Mouse (Mus musculus): ENCODE results near the gene Tmem217. TPM values are rescaled to one million over a fixed set of nuclear protein-coding genes. Genes with fewer than 3 reads are reported as not detected.
A peak's percentile ranks its signal among the peaks of the same experiment; 100 is the strongest.

The Tmem217 gene
- total and polyA plus RNA-seq, 3 experiments: 2.5 to 4.5 TPM; not detected in 1

DNA sequence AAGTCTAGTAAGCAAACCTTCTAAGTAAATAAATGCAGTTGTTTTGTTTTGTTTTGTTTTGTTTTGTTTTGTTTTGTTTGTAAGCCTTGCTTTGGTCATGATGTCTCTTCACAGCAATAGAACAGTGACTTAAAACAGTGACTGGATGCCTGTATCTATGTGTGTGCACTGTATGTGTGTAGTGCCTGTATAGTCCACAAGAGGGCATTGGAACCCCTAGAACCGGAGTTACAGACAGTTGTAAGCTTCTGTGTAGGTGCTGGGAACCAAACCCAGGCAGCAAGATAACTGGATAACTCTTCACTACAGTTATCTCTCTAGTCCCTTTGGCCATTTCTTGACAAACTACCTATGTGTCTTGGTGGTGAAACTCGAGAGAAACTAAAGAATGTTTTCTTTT lies 26.6 kb downstream of the Tmem217 start:
- TF ChIP-seq CTCF (IDR thresholded peaks at IDR 0.05 in 2 of 3, conservative IDR thresholded peaks at IDR 0.05 in 1 of 3; ENCODE audit: control insufficient read depth in 1 of 3, insufficient read depth in 1 of 3, low read depth in 2 of 3, low read length in 3 of 3, poor library complexity in 1 of 3, severe bottlenecking in 1 of 3): peak in 2 of 3 experiments; percentile 28 to 38; a peak in 3 of 6 replicates
- no peak for TF ChIP-seq GABPA (IDR thresholded peaks at IDR 0.05; ENCODE audit: low read depth, low read length)
- 0 out of 4 replicates have a peak, but pooled peaks cover 0 to 4% of the 10 kb centered on the region in 2 experiments for H3K4me1 ChIP-seq (ENCODE audit: control insufficient read depth in 1 of 2, insufficient read depth in 2 of 2, low read length in 2 of 2)
- no peak overlapping the region for H3K9ac ChIP-seq (ENCODE audit: control insufficient read depth, low read depth, low read length, poor library complexity, severe bottlenecking)
- no peaks in the 10 kb centered on the region for H3K79me2 ChIP-seq (ENCODE audit: control insufficient read depth, insufficient read depth, low read length, poor library complexity)
- no peaks in the 10 kb centered on the region; a peak in 1 of 4 replicates for H3K36me3 ChIP-seq (ENCODE audit: control insufficient read depth in 1 of 2, insufficient read depth in 2 of 2, low read length in 2 of 2)
- H3K27me3 ChIP-seq (ENCODE audit: control insufficient read depth in 1 of 2, insufficient read depth in 2 of 2, low read length in 2 of 2): no peaks in the 10 kb centered on the region
- DNase-seq (ENCODE audit: low read depth, low spot score): no peak
- no peak overlapping the region for H3K4me3 ChIP-seq (ENCODE audit: control insufficient read depth in 1 of 2, insufficient read depth in 1 of 2, low read depth in 2 of 2, low read length in 2 of 2)
- no peaks in the 10 kb centered on the region for H3K9me3 ChIP-seq (replicated peaks; ENCODE audit: insufficient read depth, low read length)
- H3K27ac ChIP-seq (ENCODE audit: control insufficient read depth, low read depth, low read length): no peak overlapping the region

DNA sequence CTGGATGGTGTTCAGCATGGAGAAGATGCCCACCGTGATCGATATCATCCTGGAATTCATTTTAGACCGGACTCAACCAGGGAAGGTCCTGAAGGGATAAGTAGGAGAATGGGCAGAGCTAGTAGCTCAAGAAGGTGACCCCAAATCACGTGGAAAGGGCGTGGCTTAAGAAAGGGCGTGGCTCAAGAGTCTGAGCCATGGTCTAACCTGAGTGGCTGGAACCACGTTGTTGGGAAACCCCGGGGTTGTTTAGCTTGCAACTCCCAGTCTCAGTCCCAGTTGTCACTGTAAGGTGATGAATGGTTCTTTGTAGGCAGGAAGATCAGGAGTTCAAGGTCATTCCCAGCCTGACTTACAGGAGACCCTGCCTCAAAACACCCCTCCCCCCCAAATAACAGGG lies 32.5 kb downstream of the Tmem217 start:
- Histone ChIP-seq H3K9ac (ENCODE audit: control insufficient read depth, low read depth, low read length, poor library complexity, severe bottlenecking) (no peak overlapping the region), H3K4me3 (ENCODE audit: control insufficient read depth in 1 of 2, insufficient read depth in 1 of 2, low read depth in 2 of 2, low read length in 2 of 2) (no peak overlapping the region), H3K9me3 (replicated peaks; ENCODE audit: insufficient read depth, low read length) (no peaks in the 10 kb centered on the region), H3K4me1 (ENCODE audit: control insufficient read depth in 1 of 2, insufficient read depth in 2 of 2, low read length in 2 of 2) (no peaks in the 10 kb centered on the region), H3K27me3 (ENCODE audit: control insufficient read depth in 1 of 2, insufficient read depth in 2 of 2, low read length in 2 of 2) (no peaks in the 10 kb centered on the region), H3K36me3 (ENCODE audit: control insufficient read depth in 1 of 2, insufficient read depth in 2 of 2, low read length in 2 of 2) (no peaks in the 10 kb centered on the region), H3K79me2 (ENCODE audit: control insufficient read depth, insufficient read depth, low read length, poor library complexity) (no peaks in the 10 kb centered on the region), H3K27ac (ENCODE audit: control insufficient read depth, low read depth, low read length) (no peak overlapping the region)
- no peak for DNase-seq (ENCODE audit: low read depth, low spot score)
- TF ChIP-seq UBTF (IDR thresholded peaks at IDR 0.05; ENCODE audit: borderline replicate concordance, insufficient read depth, low read depth, low read length) (no peak), POLR2AphosphoS2 (IDR thresholded peaks at IDR 0.05; ENCODE audit: low read length) (no peak), MYC (IDR thresholded peaks at IDR 0.05; ENCODE audit: low read depth, low read length) (no peak), ETS1 (IDR thresholded peaks at IDR 0.05; ENCODE audit: low read depth, low read length) (no peak), MAZ (IDR thresholded peaks at IDR 0.05; ENCODE audit: low read depth, low read length) (no peak), MYB (IDR thresholded peaks at IDR 0.05; ENCODE audit: low read depth, low read length) (no peak), POLR2A (IDR thresholded peaks at IDR 0.05; ENCODE audit: control insufficient read depth in 1 of 2, insufficient read depth in 1 of 2, low read depth in 1 of 2, low read length in 2 of 2, poor library complexity in 1 of 2) (no peak), MAFK (IDR thresholded peaks at IDR 0.05; ENCODE audit: borderline replicate concordance, low read depth, low read length) (no peak), MEF2A (IDR thresholded peaks at IDR 0.05; ENCODE audit: extremely low read depth, insufficient replicate concordance, low read depth, low read length, poor library complexity, severe bottlenecking) (no peak), CTCF (IDR thresholded peaks at IDR 0.05 in 2 of 3, conservative IDR thresholded peaks at IDR 0.05 in 1 of 3; ENCODE audit: control insufficient read depth in 1 of 3, insufficient read depth in 1 of 3, low read depth in 2 of 3, low read length in 3 of 3, poor library complexity in 1 of 3, severe bottlenecking in 1 of 3) (no peak), HCFC1 (IDR thresholded peaks at IDR 0.05; ENCODE audit: low read depth, low read length) (no peak), ZKSCAN1 (IDR thresholded peaks at IDR 0.05; ENCODE audit: low read depth, low read length) (no peak), MXI1 (IDR thresholded peaks at IDR 0.05; ENCODE audit: low read depth, low read length) (no peak), BHLHE40 (IDR thresholded peaks at IDR 0.05; ENCODE audit: borderline replicate concordance, low read depth, low read length) (no peak), USF2 (IDR thresholded peaks at IDR 0.05; ENCODE audit: borderline replicate concordance in 1 of 2, insufficient read depth in 1 of 2, low read depth in 1 of 2, low read length in 2 of 2) (no peak)
